Mouse (Mus musculus) heart, postnatal 14 days (tissue): ENCODE results near the gene Srek1. TPM values are rescaled to one million over a fixed set of nuclear protein-coding genes. Genes with fewer than 3 reads are reported as not detected.

Experiments used
- DNase-seq, 2 experiments: peaks; one replicate each; pipeline ENCODE4 v3.0.0; 2021 to 2022
- intact Hi-C: fragments of 180-260 bp; cut with DNase I; formaldehyde crosslinking; loops from one replicate; pipeline ENCODE4 v1.15.1; 2025
- total RNA-seq, 2 experiments: library from RNA; stranded (reverse); gene quantifications; 2 replicates each; pipeline ENCODE4 v1.2.3; 2021

Gene Srek1
- total RNA-seq, 2 experiments from 2014 or later: 29.7 to 31.0 TPM

GRCm38 (mm10) chr13:103745160-103745559, 29.2 kb downstream of the Srek1 start:
- no peak for DNase-seq
- intact Hi-C loops: loop anchor here (2.0 kb wide), 1 partner anchor 42 kb away; no protein-coding TSS in a partner anchor

- DNase-seq: no peak
- intact Hi-C loops: no loop called here
Measured at GRCm38 (mm10) chr13:103735330-103736007, 38.9 kb downstream of the Srek1 start.

GRCm38 (mm10) chr13:103726872-103727271, 47.5 kb downstream of the Srek1 start:
- DNase-seq: no peak
- intact Hi-C loops: no loop called here

- intact Hi-C loops: no loop called here
- DNase-seq: peak; percentile 49 to 69
Measured at GRCm38 (mm10) chr13:103711406-103712025, 62.9 kb downstream of the Srek1 start.

- intact Hi-C loops: no loop called here
- peak; percentile 25 to 42 for DNase-seq
Measured at GRCm38 (mm10) chr13:103710359-103710781, 64.0 kb downstream of the Srek1 start.

GRCm38 (mm10) chr13:103705436-103705978, 68.9 kb downstream of the Srek1 start:
- intact Hi-C loops: loop anchor here (2.0 to 5.0 kb wide), 2 partner anchors 71 to 342 kb away; no protein-coding TSS in a partner anchor
- no peak for DNase-seq

GRCm38 (mm10) chr13:103703833-103704232, 70.6 kb downstream of the Srek1 start:
- DNase-seq: peak; percentile 12 to 21
- intact Hi-C loops: loop anchor here (2.0 to 5.0 kb wide), 3 partner anchors 41 to 383 kb away; no protein-coding TSS in a partner anchor

GRCm38 (mm10) chr13:103703386-103703785, 71.0 kb downstream of the Srek1 start:
- peak; percentile 84 to 90 for DNase-seq
- intact Hi-C loops: loop anchor here (2.0 to 5.0 kb wide), 2 partner anchors 41 to 384 kb away; no protein-coding TSS in a partner anchor

GRCm38 (mm10) chr13:103702266-103702665, 72.1 kb downstream of the Srek1 start:
- intact Hi-C loops: loop anchor here (2.0 to 5.0 kb wide), 2 partner anchors 43 to 385 kb away; no protein-coding TSS in a partner anchor
- no peak for DNase-seq

GRCm38 (mm10) chr13:103700752-103701151, 73.7 kb downstream of the Srek1 start:
- no peak for DNase-seq
- intact Hi-C loops: loop anchor here (5.0 kb wide), 1 partner anchor 387 kb away; no protein-coding TSS in a partner anchor

- intact Hi-C loops: loop anchor here (5.0 kb wide), 1 partner anchor 526 kb away; no protein-coding TSS in a partner anchor
- DNase-seq: no peak
Measured at GRCm38 (mm10) chr13:103697993-103698392, 76.4 kb downstream of the Srek1 start.

GRCm38 (mm10) chr13:103696164-103696563, 78.2 kb downstream of the Srek1 start:
- DNase-seq: peak; percentile 37 to 58
- intact Hi-C loops: loop anchor here (5.0 kb wide), 1 partner anchor 524 kb away; no protein-coding TSS in a partner anchor

GRCm38 (mm10) chr13:103695456-103695855, 79.0 kb downstream of the Srek1 start:
- DNase-seq: no peak
- intact Hi-C loops: loop anchor here (5.0 kb wide), 1 partner anchor 523 kb away; no protein-coding TSS in a partner anchor

Other genes starting within 250 kb of the Srek1 start
- 10 to 100 TPM; 54.6 to 54.8 TPM for gene Erbin, start 145.9 kb upstream of the Srek1 start, total RNA-seq